Mouse (Mus musculus) embryonic fibroblast, embryonic 13.5 days (primary cell): ENCODE measurements around the gene Clip3.

Experiments used
- CTCF ChIP-seq: IDR thresholded peaks from 2 replicates; pipeline ENCODE4 v1.5.1; 2011; ENCODE audit warnings: mild to moderate bottlenecking, control low read depth, low read length, moderate library complexity, borderline replicate concordance; ENCODE audit not compliant: insufficient read depth
- POLR2A ChIP-seq: IDR thresholded peaks from 2 replicates; pipeline ENCODE4 v1.6.1; 2011; ENCODE audit warnings: low read depth, mild to moderate bottlenecking, control low read depth, low read length, moderate library complexity

GRCm38 (mm10) chr7:30265935-30266334 is 25.6 kb upstream of the Clip3 start:
- TF ChIP-seq POLR2A (no peak), CTCF (no peak)
